Mouse (Mus musculus): ENCODE measurements around the gene Btnl9. TPM values are rescaled to one million over a fixed set of nuclear protein-coding genes. Genes with fewer than 3 reads are reported as not detected.
"Not testable (repeated sequence)": the region's sequence is repeated elsewhere in the genome, so short reads cannot be mapped to it uniquely, and the experiment has no call there.

The Btnl9 gene
- polyA plus RNA-seq, 1 experiment from 2014 or later, result not detected

GRCm38 (mm10) chr11:49203771-49204497, 17.0 kb upstream of the Btnl9 start:
- peak; percentile 76 for ATAC-seq (ENCODE audit: low FRiP score, low TSS enrichment)
- WGBS, result under 1% methylated on average over 24 of the region's 24 CpGs
- peaks cover 7% of the 10 kb centered on the region; the same call in 1 of the 2 replicates for H3K36me3 ChIP-seq (ENCODE audit: control insufficient read depth, insufficient read depth, low read length)

GRCm38 (mm10) chr11:49203129-49203768, 16.3 kb upstream of the Btnl9 start, which contains the start of gene Zfp62:
TSS of gene Zfp62 (plus strand) at chr11:49203292.
- Histone ChIP-seq H3K4me2 (ENCODE audit: low read length) (peak within 1 kb of the TSS; percentile 66), H3K9ac (replicated peaks; ENCODE audit: low read length) (peak within 1 kb of the TSS; percentile 97), H3K9me3 (ENCODE audit: control insufficient read depth, low read length) (no peaks in the 10 kb centered on the region), H3K4me3 (replicated peaks; ENCODE audit: low read depth, low read length) (peak within 1 kb of the TSS; percentile 95), H3K27ac (replicated peaks; ENCODE audit: low read depth, low read length) (peak within 1 kb of the TSS; percentile 97), H3K36me3 (ENCODE audit: control insufficient read depth, insufficient read depth, low read length) (peaks cover 7% of the 10 kb centered on the region; the same call in 1 of the 2 replicates), H3K27me3 (ENCODE audit: control insufficient read depth, insufficient read depth, low read length) (no peaks in the 10 kb centered on the region), H3K4me1 (ENCODE audit: control insufficient read depth, insufficient read depth, low read length) (peaks cover 18% of the 10 kb centered on the region)
- DNase-seq (peak; percentile 97), ATAC-seq (ENCODE audit: low FRiP score, low TSS enrichment) (peak; percentile 91)
- under 1% methylated on average over 47 of the region's 47 CpGs for WGBS

More at GRCm38 (mm10) chr11:49203771-49204497, 17.0 kb upstream of the Btnl9 start:
- H3K9ac ChIP-seq (replicated peaks; ENCODE audit: low read length), result peak overlapping the region; percentile 97
- H3K4me2 ChIP-seq (ENCODE audit: low read length), result peak overlapping the region; percentile 66
- H3K9me3 ChIP-seq (ENCODE audit: control insufficient read depth, low read length), result no peaks in the 10 kb centered on the region
- peaks cover 18% of the 10 kb centered on the region for H3K4me1 ChIP-seq (ENCODE audit: control insufficient read depth, insufficient read depth, low read length)
- peak; percentile 70 for DNase-seq
- peak overlapping the region; percentile 95 for H3K4me3 ChIP-seq (replicated peaks; ENCODE audit: low read depth, low read length)
- H3K27ac ChIP-seq (replicated peaks; ENCODE audit: low read depth, low read length), result peak overlapping the region; percentile 97
- H3K27me3 ChIP-seq (ENCODE audit: control insufficient read depth, insufficient read depth, low read length), result no peaks in the 10 kb centered on the region

DNA sequence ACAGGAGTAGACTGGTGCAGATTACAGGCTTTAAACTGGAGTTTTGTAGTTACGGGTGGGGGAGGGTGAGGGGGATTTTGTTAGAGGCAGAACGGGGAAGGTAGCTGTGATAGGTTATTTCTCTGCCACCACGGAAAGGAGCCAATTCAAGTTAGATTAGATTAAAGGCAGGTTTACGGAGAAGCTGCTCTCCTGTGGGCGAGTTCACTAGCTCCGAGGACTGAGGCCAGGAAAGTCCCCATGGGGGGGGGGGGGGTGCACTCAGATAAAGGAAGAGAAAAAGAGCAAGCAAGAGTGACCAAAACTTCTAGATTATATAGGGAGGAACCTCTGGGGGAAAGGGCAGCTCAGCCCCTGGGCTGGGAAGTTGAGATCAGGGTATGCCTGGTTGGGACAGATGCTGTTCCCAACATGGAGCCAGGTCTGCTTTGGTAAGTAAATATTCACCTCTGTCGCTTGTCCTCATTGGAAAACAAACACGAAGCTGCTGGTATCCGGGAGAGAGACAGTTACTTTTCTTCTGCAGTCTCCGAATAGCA, 15.6 kb upstream of the Btnl9 start:
- 1% methylated on average over 10 of the region's 10 CpGs for WGBS

DNA sequence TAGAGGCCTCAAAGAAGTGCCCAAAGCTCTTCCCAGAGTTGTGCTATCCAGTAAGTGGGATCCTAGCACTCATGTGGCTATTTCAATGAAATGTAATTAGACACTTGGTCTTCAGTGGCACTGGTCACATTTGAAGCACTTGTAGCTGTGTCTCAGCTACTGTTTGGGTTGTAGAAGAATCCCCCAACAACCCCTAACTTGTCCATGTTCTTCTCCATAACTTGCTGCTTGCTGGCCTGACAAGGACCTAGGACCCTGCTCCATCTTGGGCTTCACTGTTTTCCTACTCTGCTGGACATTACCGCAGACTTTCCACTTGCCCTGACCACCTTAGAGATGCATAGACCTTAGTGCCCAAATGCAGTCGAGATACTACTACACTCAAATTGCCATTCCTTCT, 15.1 kb upstream of the Btnl9 start:
- H3K4me2 ChIP-seq (ENCODE audit: low read length), result peak overlapping the region; percentile 66
- H3K27ac ChIP-seq (replicated peaks; ENCODE audit: low read depth, low read length), result no peak overlapping the region
- H3K36me3 ChIP-seq (ENCODE audit: control insufficient read depth, insufficient read depth, low read length), result peaks cover 7% of the 10 kb centered on the region; the same call in 1 of the 2 replicates
- no peaks in the 10 kb centered on the region for H3K9me3 ChIP-seq (ENCODE audit: control insufficient read depth, low read length)
- no peaks in the 10 kb centered on the region for H3K27me3 ChIP-seq (ENCODE audit: control insufficient read depth, insufficient read depth, low read length)
- H3K4me1 ChIP-seq (ENCODE audit: control insufficient read depth, insufficient read depth, low read length), result peaks cover 18% of the 10 kb centered on the region
- 58% methylated on average over 2 of the region's 2 CpGs for WGBS
- ATAC-seq (ENCODE audit: low FRiP score, low TSS enrichment) (no peak), DNase-seq (no peak)
- H3K4me3 ChIP-seq (replicated peaks; ENCODE audit: low read depth, low read length), result peak overlapping the region; percentile 95
- peak overlapping the region; percentile 97 for H3K9ac ChIP-seq (replicated peaks; ENCODE audit: low read length)

More for the DNA sequence above, 15.6 kb upstream of the Btnl9 start:
- Histone ChIP-seq H3K4me2 (ENCODE audit: low read length) (peak overlapping the region; percentile 66), H3K4me3 (replicated peaks; ENCODE audit: low read depth, low read length) (peak overlapping the region; percentile 95), H3K9me3 (ENCODE audit: control insufficient read depth, low read length) (no peaks in the 10 kb centered on the region), H3K4me1 (ENCODE audit: control insufficient read depth, insufficient read depth, low read length) (peaks cover 18% of the 10 kb centered on the region), H3K27ac (replicated peaks; ENCODE audit: low read depth, low read length) (peak overlapping the region; percentile 97), H3K36me3 (ENCODE audit: control insufficient read depth, insufficient read depth, low read length) (peaks cover 7% of the 10 kb centered on the region; the same call in 1 of the 2 replicates), H3K27me3 (ENCODE audit: control insufficient read depth, insufficient read depth, low read length) (no peaks in the 10 kb centered on the region), H3K9ac (replicated peaks; ENCODE audit: low read length) (peak overlapping the region; percentile 97)
- peak; percentile 30 for DNase-seq
- peak; percentile 38 for ATAC-seq (ENCODE audit: low FRiP score, low TSS enrichment)

- H3K27ac ChIP-seq (replicated peaks; ENCODE audit: low read depth, low read length), result no peak overlapping the region
- no peak overlapping the region for H3K9ac ChIP-seq (replicated peaks; ENCODE audit: low read length)
- ATAC-seq (ENCODE audit: low FRiP score, low TSS enrichment) (no peak), DNase-seq (no peak)
- H3K4me2 ChIP-seq (ENCODE audit: low read length), result no peak overlapping the region
- H3K4me1 ChIP-seq (ENCODE audit: control insufficient read depth, insufficient read depth, low read length), result peaks cover 18% of the 10 kb centered on the region
- H3K9me3 ChIP-seq (ENCODE audit: control insufficient read depth, low read length), result no peaks in the 10 kb centered on the region
- no peak overlapping the region for H3K4me3 ChIP-seq (replicated peaks; ENCODE audit: low read depth, low read length)
- H3K27me3 ChIP-seq (ENCODE audit: control insufficient read depth, insufficient read depth, low read length), result no peaks in the 10 kb centered on the region
- peaks cover under 1% of the 10 kb centered on the region; the same call in 1 of the 2 replicates for H3K36me3 ChIP-seq (ENCODE audit: control insufficient read depth, insufficient read depth, low read length)
Observed at GRCm38 (mm10) chr11:49201142-49201541, 14.2 kb upstream of the Btnl9 start.

DNA sequence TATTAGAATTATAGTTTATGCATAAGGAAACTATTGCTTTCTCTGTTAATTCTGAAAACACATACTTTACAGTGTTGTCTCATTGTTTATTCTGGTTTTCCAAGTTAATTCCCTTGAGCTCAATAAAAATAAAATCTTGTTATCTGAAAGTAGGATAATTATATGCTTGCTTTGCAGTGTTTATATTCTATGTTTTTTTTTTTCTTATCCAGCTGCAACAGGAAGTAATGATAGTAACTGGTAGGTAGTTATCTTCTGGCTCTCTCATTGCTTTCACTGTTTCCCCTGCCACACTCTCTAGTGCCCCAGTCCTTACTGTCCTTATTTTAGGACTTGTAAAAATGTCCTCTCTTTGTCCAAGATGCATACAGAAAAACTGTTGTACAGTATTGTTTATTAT, 13.7 kb upstream of the Btnl9 start:
- Histone ChIP-seq H3K9me3 (ENCODE audit: control insufficient read depth, low read length) (no peaks in the 10 kb centered on the region), H3K9ac (replicated peaks; ENCODE audit: low read length) (no peak overlapping the region), H3K4me3 (replicated peaks; ENCODE audit: low read depth, low read length) (no peak overlapping the region), H3K36me3 (ENCODE audit: control insufficient read depth, insufficient read depth, low read length) (no peaks in the 10 kb centered on the region), H3K4me2 (ENCODE audit: low read length) (no peak overlapping the region), H3K4me1 (ENCODE audit: control insufficient read depth, insufficient read depth, low read length) (peaks cover 18% of the 10 kb centered on the region), H3K27ac (replicated peaks; ENCODE audit: low read depth, low read length) (no peak overlapping the region), H3K27me3 (ENCODE audit: control insufficient read depth, insufficient read depth, low read length) (no peaks in the 10 kb centered on the region)
- ATAC-seq (ENCODE audit: low FRiP score, low TSS enrichment) (no peak), DNase-seq (no peak)

GRCm38 (mm10) chr11:49195819-49196322, 8.9 kb upstream of the Btnl9 start:
- Histone ChIP-seq H3K9me3 (ENCODE audit: control insufficient read depth, low read length) (no peaks in the 10 kb centered on the region), H3K4me2 (ENCODE audit: low read length) (no peak overlapping the region), H3K27me3 (ENCODE audit: control insufficient read depth, insufficient read depth, low read length) (no peaks in the 10 kb centered on the region), H3K36me3 (ENCODE audit: control insufficient read depth, insufficient read depth, low read length) (no peaks in the 10 kb centered on the region), H3K9ac (replicated peaks; ENCODE audit: low read length) (no peak overlapping the region), H3K4me1 (ENCODE audit: control insufficient read depth, insufficient read depth, low read length) (no peaks in the 10 kb centered on the region), H3K27ac (replicated peaks; ENCODE audit: low read depth, low read length) (no peak overlapping the region), H3K4me3 (replicated peaks; ENCODE audit: low read depth, low read length) (no peak overlapping the region)
- no peak for DNase-seq
- 94% methylated on average over 7 of the region's 7 CpGs for WGBS
- ATAC-seq (ENCODE audit: low FRiP score, low TSS enrichment), result no peak

GRCm38 (mm10) chr11:49194771-49195170, 7.8 kb upstream of the Btnl9 start:
- H3K4me3 ChIP-seq (replicated peaks; ENCODE audit: low read depth, low read length); H3K27ac ChIP-seq (replicated peaks; ENCODE audit: low read depth, low read length); DNase-seq; H3K4me2 ChIP-seq (ENCODE audit: low read length); H3K9me3 ChIP-seq (ENCODE audit: control insufficient read depth, low read length); H3K4me1 ChIP-seq (ENCODE audit: control insufficient read depth, insufficient read depth, low read length); H3K27me3 ChIP-seq (ENCODE audit: control insufficient read depth, insufficient read depth, low read length); H3K36me3 ChIP-seq (ENCODE audit: control insufficient read depth, insufficient read depth, low read length); H3K9ac ChIP-seq (replicated peaks; ENCODE audit: low read length); ATAC-seq (ENCODE audit: low FRiP score, low TSS enrichment): not testable (repeated sequence)
- WGBS, result 98% methylated on average over 9 of the region's 9 CpGs
